Comparison of ENCODE assay signal across 7 mouse cellular contexts in genomic region chrX:163879461-163879860, GRCm38 (mm10). TPM values are rescaled to one million over a fixed set of nuclear protein-coding genes. Genes with fewer than 3 reads are reported as not detected.
DNase-seq lines count a peak whose midpoint lies in the region; ATAC-seq lines count a peak whose summit lies in the region.

No protein-coding gene starts in this region.

- H3K27me3 ChIP-seq in splenic B cell, adult 2 months (ENCODE audit: control insufficient read depth, insufficient read depth, low read length, poor library complexity, severe bottlenecking), result no peaks in the 10 kb centered on the region

- no peaks in the 10 kb centered on the region for H3K36me3 ChIP-seq in splenic B cell, adult 2 months (ENCODE audit: control insufficient read depth, insufficient read depth, low read length, poor library complexity, severe bottlenecking)

- DNase-seq in testis, postnatal 14 days (ENCODE audit: low spot score), result peak; percentile 5
- DNase-seq in testis, postnatal 10 days (ENCODE audit: low spot score), result no peak
- DNase-seq in cerebellum, adult 11-12 months, result peak; percentile 8
- DNase-seq in heart, adult 8-10 months (ENCODE audit: low spot score), result peak; percentile 6
- DNase-seq in splenic B cell, adult 2 months (ENCODE audit: low read depth, low spot score), result peak; percentile 13
- DNase-seq in ovary, postnatal 10 days (ENCODE audit: low spot score), result no peak

- no peak for ATAC-seq in monocyte, adult 5-6 weeks (replicated peaks; ENCODE audit: insufficient number of reproducible peaks, low FRiP score, low TSS enrichment, poor library complexity, severe bottlenecking)

RNA-seq across cellular contexts. Expression of gene Ap1s2, which starts 29.4 kb away (rescaled TPM):
- 10 to 100 TPM; 18.5 to 36.3 (median 27.2) TPM for total RNA-seq in heart, adult 8-10 months (2022)
- 103 to 180 TPM (median 145 TPM) in 3 replicates for total RNA-seq in monocyte, adult 5-6 weeks (2017)

Comparison
In these comparisons a context has a peak if more than half of its experiments do, and no peak if none do; other contexts are left out.
1. DNase-seq: peak in testis, postnatal 14 days (single experiment), cerebellum, adult 11-12 months (single experiment), heart, adult 8-10 months (single experiment) and splenic B cell, adult 2 months (single experiment); none in testis, postnatal 10 days (single experiment) and ovary, postnatal 10 days (single experiment).